Mouse (Mus musculus): Measurements from ENCODE around the gene Arhgef2.

- TF ChIP-seq CTCF (IDR thresholded peaks at IDR 0.05; ENCODE audit: borderline replicate concordance, control insufficient read depth, extremely low read depth, insufficient read depth, low read length, poor library complexity), result no peak
- no peak for TF ChIP-seq POLR2A (IDR thresholded peaks at IDR 0.05; ENCODE audit: control insufficient read depth, extremely low read depth, insufficient read depth, low read length, poor library complexity)
These were observed 46.2 kb downstream of the Arhgef2 start for GRCm38 (mm10) chr3:88651669-88652618.
